Mouse (Mus musculus): ENCODE data around the gene Chtop.

DNA sequence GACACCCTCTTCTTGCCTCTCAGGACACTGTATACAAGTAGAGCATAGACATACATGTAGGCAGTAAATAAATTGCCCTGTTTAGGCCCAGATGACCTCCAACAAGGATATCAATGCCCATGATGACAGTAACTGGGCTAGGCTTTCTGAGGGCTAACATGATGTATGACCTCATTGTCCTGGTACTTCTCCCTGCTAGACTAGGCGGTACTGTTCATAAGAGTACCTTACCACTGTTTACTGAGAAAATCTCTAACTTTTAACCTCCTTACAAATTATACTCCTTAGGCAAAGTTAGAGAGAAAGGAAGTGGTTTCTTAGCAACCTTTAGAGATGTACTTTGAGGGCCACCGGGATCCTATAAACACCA lies 41.1 kb upstream of the Chtop start:
- TF ChIP-seq MAFK (IDR thresholded peaks at IDR 0.05; ENCODE audit: insufficient read depth, low read depth, low read length): no peak
- TF ChIP-seq HCFC1 (IDR thresholded peaks at IDR 0.05; ENCODE audit: borderline replicate concordance, insufficient read depth, low read length): no peak

All from ES-E14 (cell line).